Mouse (Mus musculus): ENCODE measurements around the gene Fer. TPM values are rescaled to one million over a fixed set of nuclear protein-coding genes. Genes with fewer than 3 reads are reported as not detected.
A peak's percentile ranks its signal among the peaks of the same experiment; 100 is the strongest.

The Fer gene
- polyA plus RNA-seq, 1 experiment from 2014 or later, result 34.1 TPM

GRCm38 (mm10) chr17:64093716-64094115 is 230.9 kb downstream of the Fer start:
- no peak overlapping the region for H3K9ac ChIP-seq (ENCODE audit: low read depth, low read length)
- no peak overlapping the region for H3K4me3 ChIP-seq (ENCODE audit: low read length)
- no peak for ATAC-seq (ENCODE audit: low FRiP score, low TSS enrichment)
- no peaks in the 10 kb centered on the region for H3K9me3 ChIP-seq (ENCODE audit: control insufficient read depth, low read length)
- H3K27me3 ChIP-seq (ENCODE audit: control insufficient read depth, insufficient read depth, low read length), result no peaks in the 10 kb centered on the region
- no peak overlapping the region for H3K27ac ChIP-seq (ENCODE audit: low read depth, low read length)
- no peak overlapping the region for H3K4me2 ChIP-seq (replicated peaks; ENCODE audit: low read depth, low read length)
- WGBS, result 90% methylated on average over 2 of the region's 2 CpGs
- H3K4me1 ChIP-seq (ENCODE audit: control insufficient read depth, insufficient read depth, low read length), result 0 out of 2 replicates have a peak, but pooled peaks cover 3% of the 10 kb centered on the region
- H3K36me3 ChIP-seq (ENCODE audit: control insufficient read depth, insufficient read depth, low read length), result no peaks in the 10 kb centered on the region

- 81% methylated on average over 3 of the region's 3 CpGs for WGBS
- H3K27ac ChIP-seq (ENCODE audit: low read depth, low read length), result no peak overlapping the region
- 0 out of 2 replicates have a peak, but pooled peaks cover 3% of the 10 kb centered on the region for H3K4me1 ChIP-seq (ENCODE audit: control insufficient read depth, insufficient read depth, low read length)
- ATAC-seq (ENCODE audit: low FRiP score, low TSS enrichment), result no peak
- no peaks in the 10 kb centered on the region for H3K36me3 ChIP-seq (ENCODE audit: control insufficient read depth, insufficient read depth, low read length)
- H3K9me3 ChIP-seq (ENCODE audit: control insufficient read depth, low read length), result no peaks in the 10 kb centered on the region
- H3K9ac ChIP-seq (ENCODE audit: low read depth, low read length), result no peak overlapping the region
- H3K27me3 ChIP-seq (ENCODE audit: control insufficient read depth, insufficient read depth, low read length), result no peaks in the 10 kb centered on the region
- H3K4me2 ChIP-seq (replicated peaks; ENCODE audit: low read depth, low read length), result no peak overlapping the region
- H3K4me3 ChIP-seq (ENCODE audit: low read length), result no peak overlapping the region
These were observed 233.9 kb downstream of the Fer start for GRCm38 (mm10) chr17:64096811-64097210.

GRCm38 (mm10) chr17:64097788-64098359 is 235.0 kb downstream of the Fer start:
- Histone ChIP-seq H3K36me3 (ENCODE audit: control insufficient read depth, insufficient read depth, low read length) (no peaks in the 10 kb centered on the region), H3K27ac (ENCODE audit: low read depth, low read length) (no peak overlapping the region), H3K4me3 (ENCODE audit: low read length) (no peak overlapping the region), H3K4me2 (replicated peaks; ENCODE audit: low read depth, low read length) (no peak overlapping the region), H3K27me3 (ENCODE audit: control insufficient read depth, insufficient read depth, low read length) (no peaks in the 10 kb centered on the region), H3K4me1 (ENCODE audit: control insufficient read depth, insufficient read depth, low read length) (0 out of 2 replicates have a peak, but pooled peaks cover 3% of the 10 kb centered on the region), H3K9me3 (ENCODE audit: control insufficient read depth, low read length) (no peaks in the 10 kb centered on the region), H3K9ac (ENCODE audit: low read depth, low read length) (no peak overlapping the region)
- WGBS, result 84% methylated on average over 5 of the region's 5 CpGs
- no peak for ATAC-seq (ENCODE audit: low FRiP score, low TSS enrichment)

- ATAC-seq (ENCODE audit: low FRiP score, low TSS enrichment), result no peak
- no peaks in the 10 kb centered on the region for H3K36me3 ChIP-seq (ENCODE audit: control insufficient read depth, insufficient read depth, low read length)
- H3K9ac ChIP-seq (ENCODE audit: low read depth, low read length), result no peak overlapping the region
- no peak overlapping the region for H3K4me2 ChIP-seq (replicated peaks; ENCODE audit: low read depth, low read length)
- 0 out of 2 replicates have a peak, but pooled peaks cover 3% of the 10 kb centered on the region for H3K4me1 ChIP-seq (ENCODE audit: control insufficient read depth, insufficient read depth, low read length)
- H3K9me3 ChIP-seq (ENCODE audit: control insufficient read depth, low read length), result no peaks in the 10 kb centered on the region
- no peak overlapping the region for H3K4me3 ChIP-seq (ENCODE audit: low read length)
- no peaks in the 10 kb centered on the region for H3K27me3 ChIP-seq (ENCODE audit: control insufficient read depth, insufficient read depth, low read length)
- WGBS, result 57% methylated on average over 6 of the region's 6 CpGs
- H3K27ac ChIP-seq (ENCODE audit: low read depth, low read length), result no peak overlapping the region
These were observed 236.7 kb downstream of the Fer start for GRCm38 (mm10) chr17:64099395-64100171.

- H3K36me3 ChIP-seq (ENCODE audit: control insufficient read depth, insufficient read depth, low read length), result no peaks in the 10 kb centered on the region
- no peaks in the 10 kb centered on the region for H3K27me3 ChIP-seq (ENCODE audit: control insufficient read depth, insufficient read depth, low read length)
- no peak overlapping the region for H3K4me2 ChIP-seq (replicated peaks; ENCODE audit: low read depth, low read length)
- no peak overlapping the region for H3K4me3 ChIP-seq (ENCODE audit: low read length)
- ATAC-seq (ENCODE audit: low FRiP score, low TSS enrichment), result no peak
- H3K9ac ChIP-seq (ENCODE audit: low read depth, low read length), result no peak overlapping the region
- no peaks in the 10 kb centered on the region for H3K9me3 ChIP-seq (ENCODE audit: control insufficient read depth, low read length)
- no peak overlapping the region for H3K27ac ChIP-seq (ENCODE audit: low read depth, low read length)
- 55% methylated on average over 3 of the region's 3 CpGs for WGBS
- H3K4me1 ChIP-seq (ENCODE audit: control insufficient read depth, insufficient read depth, low read length), result 0 out of 2 replicates have a peak, but pooled peaks cover 3% of the 10 kb centered on the region
These were observed 237.3 kb downstream of the Fer start for GRCm38 (mm10) chr17:64100172-64100510.

GRCm38 (mm10) chr17:64108773-64109172 is 245.9 kb downstream of the Fer start:
- no peak overlapping the region for H3K9ac ChIP-seq (ENCODE audit: low read depth, low read length)
- H3K9me3 ChIP-seq (ENCODE audit: control insufficient read depth, low read length), result no peaks in the 10 kb centered on the region
- whole genome bisulfite sequencing, result 94% methylated on average over 5 of the region's 5 CpGs
- H3K27ac ChIP-seq (ENCODE audit: low read depth, low read length), result no peak overlapping the region
- H3K4me3 ChIP-seq (ENCODE audit: low read length), result no peak overlapping the region
- H3K4me1 ChIP-seq (ENCODE audit: control insufficient read depth, insufficient read depth, low read length), result no peaks in the 10 kb centered on the region
- no peaks in the 10 kb centered on the region for H3K36me3 ChIP-seq (ENCODE audit: control insufficient read depth, insufficient read depth, low read length)
- no peaks in the 10 kb centered on the region for H3K27me3 ChIP-seq (ENCODE audit: control insufficient read depth, insufficient read depth, low read length)
- no peak overlapping the region for H3K4me2 ChIP-seq (replicated peaks; ENCODE audit: low read depth, low read length)
- ATAC-seq (ENCODE audit: low FRiP score, low TSS enrichment), result no peak

GRCm38 (mm10) chr17:64109871-64110270 is 247.0 kb downstream of the Fer start:
- no peak overlapping the region for H3K4me3 ChIP-seq (ENCODE audit: low read length)
- no peaks in the 10 kb centered on the region for H3K36me3 ChIP-seq (ENCODE audit: control insufficient read depth, insufficient read depth, low read length)
- no peaks in the 10 kb centered on the region for H3K9me3 ChIP-seq (ENCODE audit: control insufficient read depth, low read length)
- H3K27me3 ChIP-seq (ENCODE audit: control insufficient read depth, insufficient read depth, low read length), result no peaks in the 10 kb centered on the region
- ATAC-seq (ENCODE audit: low FRiP score, low TSS enrichment), result no peak
- H3K27ac ChIP-seq (ENCODE audit: low read depth, low read length), result no peak overlapping the region
- H3K4me1 ChIP-seq (ENCODE audit: control insufficient read depth, insufficient read depth, low read length), result no peaks in the 10 kb centered on the region
- H3K4me2 ChIP-seq (replicated peaks; ENCODE audit: low read depth, low read length), result no peak overlapping the region
- WGBS, result 75% methylated on average over 8 of the region's 8 CpGs
- H3K9ac ChIP-seq (ENCODE audit: low read depth, low read length), result no peak overlapping the region

- no peak for ATAC-seq (ENCODE audit: low FRiP score, low TSS enrichment)
- no peaks in the 10 kb centered on the region for H3K36me3 ChIP-seq (ENCODE audit: control insufficient read depth, insufficient read depth, low read length)
- WGBS, result 90% methylated on average over 5 of the region's 5 CpGs
- no peaks in the 10 kb centered on the region for H3K4me1 ChIP-seq (ENCODE audit: control insufficient read depth, insufficient read depth, low read length)
- H3K4me3 ChIP-seq (ENCODE audit: low read length), result no peak overlapping the region
- H3K9me3 ChIP-seq (ENCODE audit: control insufficient read depth, low read length), result no peaks in the 10 kb centered on the region
- H3K27ac ChIP-seq (ENCODE audit: low read depth, low read length), result no peak overlapping the region
- no peak overlapping the region for H3K9ac ChIP-seq (ENCODE audit: low read depth, low read length)
- H3K4me2 ChIP-seq (replicated peaks; ENCODE audit: low read depth, low read length), result no peak overlapping the region
- H3K27me3 ChIP-seq (ENCODE audit: control insufficient read depth, insufficient read depth, low read length), result no peaks in the 10 kb centered on the region
These were observed 250.8 kb downstream of the Fer start for GRCm38 (mm10) chr17:64113625-64114024.

GRCm38 (mm10) chr17:64116762-64117161 is 253.9 kb downstream of the Fer start:
- Histone ChIP-seq H3K36me3 (ENCODE audit: control insufficient read depth, insufficient read depth, low read length) (no peaks in the 10 kb centered on the region), H3K4me3 (ENCODE audit: low read length) (no peak overlapping the region), H3K9me3 (ENCODE audit: control insufficient read depth, low read length) (no peaks in the 10 kb centered on the region), H3K9ac (ENCODE audit: low read depth, low read length) (no peak overlapping the region), H3K27ac (ENCODE audit: low read depth, low read length) (no peak overlapping the region), H3K4me2 (replicated peaks; ENCODE audit: low read depth, low read length) (no peak overlapping the region), H3K27me3 (ENCODE audit: control insufficient read depth, insufficient read depth, low read length) (no peaks in the 10 kb centered on the region), H3K4me1 (ENCODE audit: control insufficient read depth, insufficient read depth, low read length) (no peaks in the 10 kb centered on the region)
- WGBS, result 40% methylated on average over 6 of the region's 6 CpGs
- ATAC-seq (ENCODE audit: low FRiP score, low TSS enrichment), result peak; percentile 75
